Mouse (Mus musculus) lung, embryonic 14.5 days (tissue): ENCODE data around the gene Wwox. TPM values are rescaled to one million over a fixed set of nuclear protein-coding genes. Genes with fewer than 3 reads are reported as not detected.

ENCODE experiments used
- ATAC-seq: fragments of 200-750 bp; cut with Nextera tagmentation; 2 replicates; pipeline ENCODE4 v1.8.0; 2017; ENCODE audit warnings: mild to moderate bottlenecking, moderate TSS enrichment, moderate library complexity; ENCODE audit not compliant: insufficient read depth
- DNase-seq: peaks from one replicate; pipeline ENCODE4 v3.0.0-alpha.2; 2015
- H3K27ac ChIP-seq: fragments of 300-500 bp; sonication (generic); 2 replicates; pipeline ENCODE4 v1.5.1; 2014; ENCODE audit warnings: low read depth, mild to moderate bottlenecking, moderate library complexity
- H3K27me3 ChIP-seq: fragments of 300-500 bp; sonication (generic); 2 replicates; pipeline ENCODE4 v1.6.1; 2014; ENCODE audit warnings: low read length, control low read depth; ENCODE audit not compliant: insufficient read depth
- H3K36me3 ChIP-seq: fragments of 300-500 bp; sonication (generic); 2 replicates; pipeline ENCODE4 v1.6.1; 2014; ENCODE audit warnings: control low read depth; ENCODE audit not compliant: insufficient read depth
- H3K4me1 ChIP-seq: fragments of 300-500 bp; sonication (generic); 2 replicates; pipeline ENCODE4 v1.6.1; 2014; ENCODE audit warnings: antibody characterized with exemption, control low read depth; ENCODE audit not compliant: insufficient read depth
- H3K4me2 ChIP-seq: fragments of 300-500 bp; sonication (generic); 2 replicates; pipeline ENCODE4 v1.6.1; 2014; ENCODE audit warnings: mild to moderate bottlenecking
- H3K4me3 ChIP-seq: fragments of 300-500 bp; sonication (generic); 2 replicates; pipeline ENCODE4 v1.5.1; 2014; ENCODE audit warnings: low read depth, low read length
- H3K9ac ChIP-seq: fragments of 300-500 bp; sonication (generic); 2 replicates; pipeline ENCODE4 v1.6.1; 2014
- H3K9me3 ChIP-seq: fragments of 300-500 bp; sonication (generic); 2 replicates; pipeline ENCODE4 v1.6.1; 2016; ENCODE audit warnings: low read depth, low read length, control low read depth
- CTCF ChIP-seq: IDR thresholded peaks from 2 replicates; pipeline ENCODE4 v1.5.1; 2016; ENCODE audit warnings: antibody characterized with exemption, low read depth
- whole genome bisulfite sequencing: fragments of 180-500 bp; shearing (Covaris S2); extraction: QIAGEN DNeasy Blood & Tissue Kit; methylation state at CpG from one replicate; pipeline ENCODE4 v1.1.7; 2014; 5-methylcytosine and 5-hydroxymethylcytosine counted together
- polyA plus RNA-seq: library from polyadenylated mRNA; unstranded; fragments of >200 nt; fragmentation: Nextera tagmentation; extraction: Ambion mirVana; gene quantifications from 2 replicates; pipeline ENCODE4 v1.2.1, GENCODE M21; 2014

Gene Wwox
- polyA plus RNA-seq, 1 experiment from 2014 or later = 16.1 TPM

GRCm38 (mm10) chr8:114751376-114752135, 312.1 kb downstream of the Wwox start:
- no peaks in the 10 kb centered on the region for H3K36me3 ChIP-seq
- ATAC-seq (no peak), DNase-seq (no peak)
- H3K9me3 ChIP-seq = no peaks in the 10 kb centered on the region
- TF ChIP-seq CTCF = no peak
- no peak overlapping the region for H3K27ac ChIP-seq
- no peak overlapping the region for H3K9ac ChIP-seq
- no peak overlapping the region for H3K4me2 ChIP-seq
- no peaks in the 10 kb centered on the region for H3K4me1 ChIP-seq
- WGBS = 55% methylated on average over 18 of the region's 18 CpGs
- no peaks in the 10 kb centered on the region for H3K27me3 ChIP-seq
- H3K4me3 ChIP-seq = no peak overlapping the region

- no peak overlapping the region for H3K27ac ChIP-seq
- H3K9me3 ChIP-seq = no peaks in the 10 kb centered on the region
- no peak overlapping the region for H3K4me3 ChIP-seq
- ATAC-seq = no peak
- H3K27me3 ChIP-seq = no peaks in the 10 kb centered on the region
- DNase-seq = no peak
- H3K4me2 ChIP-seq = no peak overlapping the region
- H3K4me1 ChIP-seq = no peaks in the 10 kb centered on the region
- TF ChIP-seq CTCF = no peak
- no peak overlapping the region for H3K9ac ChIP-seq
- 51% methylated on average over 2 of the region's 2 CpGs for WGBS
- H3K36me3 ChIP-seq = no peaks in the 10 kb centered on the region
These were observed 320.2 kb downstream of the Wwox start for GRCm38 (mm10) chr8:114759621-114760020.

GRCm38 (mm10) chr8:114768536-114768935, 329.1 kb downstream of the Wwox start:
- no peak overlapping the region for H3K4me3 ChIP-seq
- no peak for ATAC-seq
- no peaks in the 10 kb centered on the region for H3K9me3 ChIP-seq
- no peak overlapping the region for H3K4me2 ChIP-seq
- H3K9ac ChIP-seq = no peak overlapping the region
- H3K36me3 ChIP-seq = no peaks in the 10 kb centered on the region
- TF ChIP-seq CTCF = no peak
- DNase-seq = no peak
- H3K4me1 ChIP-seq = peaks cover 8% of the 10 kb centered on the region
- WGBS = 91% methylated on average over 3 of the region's 3 CpGs
- no peak overlapping the region for H3K27ac ChIP-seq
- H3K27me3 ChIP-seq = no peaks in the 10 kb centered on the region

GRCm38 (mm10) chr8:114770856-114771776, 331.7 kb downstream of the Wwox start:
- peaks cover 18% of the 10 kb centered on the region for H3K4me1 ChIP-seq
- no peaks in the 10 kb centered on the region for H3K9me3 ChIP-seq
- H3K27ac ChIP-seq = no peak overlapping the region
- 39% methylated on average over 31 of the region's 31 CpGs for WGBS
- H3K4me2 ChIP-seq = peak overlapping the region; percentile 11; the same call in 1 of the 2 replicates
- no peaks in the 10 kb centered on the region for H3K36me3 ChIP-seq
- ATAC-seq = no peak
- DNase-seq = peak; percentile 93
- TF ChIP-seq CTCF = peak; percentile 92
- H3K27me3 ChIP-seq = no peaks in the 10 kb centered on the region
- H3K9ac ChIP-seq = no peak overlapping the region
- H3K4me3 ChIP-seq = no peak overlapping the region

GRCm38 (mm10) chr8:114772276-114772849, 332.9 kb downstream of the Wwox start:
- no peak overlapping the region for H3K4me2 ChIP-seq
- ATAC-seq (no peak), DNase-seq (peak; percentile 55)
- H3K4me1 ChIP-seq = peaks cover 18% of the 10 kb centered on the region
- no peaks in the 10 kb centered on the region for H3K36me3 ChIP-seq
- WGBS = 30% methylated on average over 1 of the region's 1 CpGs
- no peak for TF ChIP-seq CTCF
- no peak overlapping the region for H3K4me3 ChIP-seq
- no peaks in the 10 kb centered on the region for H3K27me3 ChIP-seq
- no peak overlapping the region for H3K9ac ChIP-seq
- peak overlapping the region; percentile 37; the same call in 1 of the 2 replicates for H3K27ac ChIP-seq
- no peaks in the 10 kb centered on the region for H3K9me3 ChIP-seq

GRCm38 (mm10) chr8:114773461-114774414, 334.3 kb downstream of the Wwox start:
- Histone ChIP-seq H3K27me3 (no peaks in the 10 kb centered on the region), H3K4me2 (peak overlapping the region; percentile 36; the same call in 1 of the 2 replicates), H3K36me3 (no peaks in the 10 kb centered on the region), H3K9ac (no peak overlapping the region), H3K4me3 (no peak overlapping the region), H3K9me3 (no peaks in the 10 kb centered on the region), H3K27ac (peak overlapping the region; percentile 84), H3K4me1 (peaks cover 18% of the 10 kb centered on the region)
- DNase-seq (peak; percentile 96), ATAC-seq (peak; percentile 87)
- 20% methylated on average over 23 of the region's 23 CpGs for WGBS
- no peak for TF ChIP-seq CTCF
